Mouse (Mus musculus): ENCODE measurements around the gene Taar8c.
"Not testable (repeated sequence)": the region's sequence is repeated elsewhere in the genome, so short reads cannot be mapped to it uniquely, and the experiment has no call there.

Gene Taar8c

GRCm38 (mm10) chr10:24101812-24102211, at the start of gene Taar8c:
TSS of gene Taar8c (minus strand) at chr10:24101912.
- DNase-seq (ENCODE audit: low read depth, low spot score): not testable (repeated sequence)

- DNase-seq (ENCODE audit: low read depth, low spot score): no peak
Observed at GRCm38 (mm10) chr10:24150086-24150485, 48.4 kb upstream of the Taar8c start.

- DNase-seq (ENCODE audit: low read depth, low spot score): peak; percentile 83
Observed at GRCm38 (mm10) chr10:24149135-24149781, 47.5 kb upstream of the Taar8c start, which contains the start of gene Stx7. TSS of gene Stx7 (plus strand) at chr10:24149302.

- no peak for DNase-seq (ENCODE audit: low read depth, low spot score)
Observed at GRCm38 (mm10) chr10:24142735-24143134, 41.0 kb upstream of the Taar8c start.

GRCm38 (mm10) chr10:24138623-24139261, 37.0 kb upstream of the Taar8c start:
- DNase-seq (ENCODE audit: low read depth, low spot score): no peak

GRCm38 (mm10) chr10:24134071-24134645, 32.4 kb upstream of the Taar8c start:
- no peak for DNase-seq (ENCODE audit: low read depth, low spot score)

- no peak for DNase-seq (ENCODE audit: low read depth, low spot score)
Observed at GRCm38 (mm10) chr10:24133132-24133531, 31.4 kb upstream of the Taar8c start.

GRCm38 (mm10) chr10:24132273-24132672, 30.6 kb upstream of the Taar8c start:
- DNase-seq (ENCODE audit: low read depth, low spot score): no peak

- DNase-seq (ENCODE audit: low read depth, low spot score): peak; percentile 40
Observed at GRCm38 (mm10) chr10:24131451-24132262, 29.9 kb upstream of the Taar8c start.

GRCm38 (mm10) chr10:24111116-24111778, 9.5 kb upstream of the Taar8c start:
- peak; percentile 34 for DNase-seq (ENCODE audit: low read depth, low spot score)

- not testable (repeated sequence) for DNase-seq (ENCODE audit: low read depth, low spot score)
Observed at GRCm38 (mm10) chr10:24109434-24109833, 7.7 kb upstream of the Taar8c start, which contains the start of gene Taar9. TSS of gene Taar9 (minus strand) at chr10:24109534.

GRCm38 (mm10) chr10:24108236-24108635, 6.5 kb upstream of the Taar8c start:
- DNase-seq (ENCODE audit: low read depth, low spot score): no peak

GRCm38 (mm10) chr10:24107747-24108146, 6.0 kb upstream of the Taar8c start:
- DNase-seq (ENCODE audit: low read depth, low spot score): no peak

- DNase-seq (ENCODE audit: low read depth, low spot score): not testable (repeated sequence)
Observed at GRCm38 (mm10) chr10:24103299-24103698, 1.6 kb upstream of the Taar8c start.

- DNase-seq (ENCODE audit: low read depth, low spot score): not testable (repeated sequence)
Observed at GRCm38 (mm10) chr10:24097010-24097409, 4.7 kb downstream of the Taar8c start.

GRCm38 (mm10) chr10:24092194-24092593, 9.5 kb downstream of the Taar8c start, which contains the start of gene Taar8b:
TSS of gene Taar8b (minus strand) at chr10:24092294.
- no peak for DNase-seq (ENCODE audit: low read depth, low spot score)

GRCm38 (mm10) chr10:24087168-24087567, 14.5 kb downstream of the Taar8c start:
- no peak for DNase-seq (ENCODE audit: low read depth, low spot score)

GRCm38 (mm10) chr10:24086555-24086954, 15.2 kb downstream of the Taar8c start:
- no peak for DNase-seq (ENCODE audit: low read depth, low spot score)

- DNase-seq (ENCODE audit: low read depth, low spot score): no peak
Observed at GRCm38 (mm10) chr10:24085936-24086335, 15.8 kb downstream of the Taar8c start.

GRCm38 (mm10) chr10:24080166-24080565, 21.5 kb downstream of the Taar8c start:
- DNase-seq (ENCODE audit: low read depth, low spot score): peak; percentile 6

- DNase-seq (ENCODE audit: low read depth, low spot score): not testable (repeated sequence)
Observed at GRCm38 (mm10) chr10:24076200-24076599, 25.5 kb downstream of the Taar8c start, which contains the start of gene Taar8a. TSS of gene Taar8a (plus strand) at chr10:24076500.

Measured in retina, adult 2 months (tissue).